Mouse (Mus musculus): ENCODE measurements around the gene Nol10.
"Not testable (repeated sequence)": the region's sequence is repeated elsewhere in the genome, so short reads cannot be mapped to it uniquely, and the experiment has no call there.

Gene Nol10

DNA sequence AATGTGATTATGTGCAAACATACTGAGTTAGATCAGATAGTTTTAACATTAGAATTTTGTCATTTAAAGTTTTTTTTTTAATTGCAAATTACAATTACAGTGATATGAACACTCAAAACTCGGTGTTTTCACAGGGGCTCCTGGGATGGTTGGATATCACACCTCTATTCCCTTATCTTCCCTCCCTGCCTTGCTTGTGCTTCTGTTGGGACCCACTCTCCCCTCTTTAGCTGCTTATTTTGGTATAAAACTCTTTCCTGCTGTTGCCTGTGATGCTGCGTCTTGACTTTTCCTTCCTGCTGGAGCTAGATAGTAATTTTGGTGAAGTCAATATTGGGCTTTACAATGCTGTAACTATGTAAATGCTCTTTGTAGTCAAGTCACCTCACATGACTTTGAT is 63.0 kb downstream of the Nol10 start:
- no peak for DNase-seq (ENCODE audit: low spot score)

DNA sequence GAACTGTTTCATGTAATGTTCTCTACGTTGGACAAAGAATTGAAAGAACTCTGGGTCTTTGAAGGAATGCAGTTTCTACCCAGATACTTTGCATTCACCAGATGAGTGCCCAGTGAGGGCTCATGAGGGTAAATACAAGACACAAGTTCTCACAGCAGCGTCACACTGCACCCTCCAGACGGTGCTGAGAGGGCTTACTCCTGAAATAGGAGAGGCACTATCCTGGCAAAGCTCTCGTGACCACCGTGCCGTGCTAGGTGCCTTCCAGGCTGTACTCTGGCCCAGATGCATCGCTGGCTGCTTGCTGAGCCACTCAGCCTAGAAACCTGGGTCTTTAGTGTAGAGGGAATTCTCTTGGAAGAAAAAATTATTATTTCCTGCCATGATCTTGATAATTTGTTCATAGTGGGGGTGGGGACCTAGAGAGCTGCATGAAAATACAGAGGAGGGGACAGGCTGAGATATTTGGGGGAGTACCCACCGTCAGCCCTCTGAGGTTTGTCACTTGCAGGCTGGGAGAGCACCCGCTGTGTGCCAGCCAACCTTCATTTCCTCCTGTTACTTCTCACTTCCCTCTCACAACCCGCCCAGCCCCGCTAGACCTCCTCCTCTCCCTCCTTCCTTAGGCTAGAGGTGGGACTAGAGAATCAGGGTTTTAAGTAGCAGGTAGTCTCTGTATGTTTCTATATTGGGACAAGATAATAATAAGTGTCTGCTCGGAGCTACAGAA is 63.7 kb downstream of the Nol10 start:
- no peak for DNase-seq (ENCODE audit: low spot score)

DNA sequence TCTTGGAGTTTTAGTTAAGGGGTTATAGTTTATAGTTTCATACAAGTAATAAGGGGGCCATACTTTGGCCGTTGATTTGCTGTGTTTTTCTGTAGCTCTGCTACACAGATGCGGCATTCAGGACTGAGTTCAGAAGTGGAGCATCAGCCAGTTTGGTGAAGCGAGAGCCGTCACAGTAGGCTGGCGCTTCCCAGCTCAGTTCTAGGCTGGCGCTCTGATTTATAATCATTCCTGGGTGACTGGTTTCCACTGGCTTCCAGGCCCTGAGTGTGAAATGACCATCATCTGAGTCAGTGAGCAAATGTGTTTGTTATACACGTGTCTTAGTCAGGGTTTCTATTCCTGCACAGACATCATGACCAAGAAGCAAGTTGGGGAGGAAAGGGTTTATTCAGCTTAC is 66.5 kb downstream of the Nol10 start:
- no peak for DNase-seq (ENCODE audit: low spot score)

DNA sequence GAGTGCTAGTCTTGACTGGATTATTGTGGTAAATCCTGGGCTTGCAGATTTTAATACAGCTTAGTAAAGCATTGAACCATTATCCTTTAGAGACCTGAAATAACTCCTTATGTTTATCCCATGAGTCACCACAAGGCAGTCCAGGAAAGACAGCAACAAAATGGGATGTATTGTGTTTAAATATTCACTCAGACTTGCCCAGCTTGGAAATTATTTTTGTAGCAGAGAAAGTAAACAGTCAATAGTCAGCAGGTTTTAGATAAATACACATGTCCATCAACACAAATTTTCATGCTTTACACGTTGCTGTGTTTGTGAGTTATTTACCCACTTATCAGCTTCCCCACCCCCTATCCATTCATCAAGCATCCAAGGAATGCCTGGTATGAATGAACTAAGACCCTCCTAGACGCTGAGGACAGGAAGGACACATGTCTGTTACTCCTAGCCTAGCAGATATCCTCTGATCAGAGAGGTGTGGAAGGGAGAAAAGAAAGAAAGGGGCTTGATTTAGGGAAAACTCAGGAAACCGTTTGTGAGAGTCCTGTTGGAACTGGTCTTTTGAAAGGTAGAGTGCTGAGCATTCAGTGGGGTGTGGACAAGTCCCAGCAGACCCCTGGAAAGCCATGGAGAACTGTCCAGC is 72.0 kb downstream of the Nol10 start:
- DNase-seq (ENCODE audit: low spot score): no peak

DNA sequence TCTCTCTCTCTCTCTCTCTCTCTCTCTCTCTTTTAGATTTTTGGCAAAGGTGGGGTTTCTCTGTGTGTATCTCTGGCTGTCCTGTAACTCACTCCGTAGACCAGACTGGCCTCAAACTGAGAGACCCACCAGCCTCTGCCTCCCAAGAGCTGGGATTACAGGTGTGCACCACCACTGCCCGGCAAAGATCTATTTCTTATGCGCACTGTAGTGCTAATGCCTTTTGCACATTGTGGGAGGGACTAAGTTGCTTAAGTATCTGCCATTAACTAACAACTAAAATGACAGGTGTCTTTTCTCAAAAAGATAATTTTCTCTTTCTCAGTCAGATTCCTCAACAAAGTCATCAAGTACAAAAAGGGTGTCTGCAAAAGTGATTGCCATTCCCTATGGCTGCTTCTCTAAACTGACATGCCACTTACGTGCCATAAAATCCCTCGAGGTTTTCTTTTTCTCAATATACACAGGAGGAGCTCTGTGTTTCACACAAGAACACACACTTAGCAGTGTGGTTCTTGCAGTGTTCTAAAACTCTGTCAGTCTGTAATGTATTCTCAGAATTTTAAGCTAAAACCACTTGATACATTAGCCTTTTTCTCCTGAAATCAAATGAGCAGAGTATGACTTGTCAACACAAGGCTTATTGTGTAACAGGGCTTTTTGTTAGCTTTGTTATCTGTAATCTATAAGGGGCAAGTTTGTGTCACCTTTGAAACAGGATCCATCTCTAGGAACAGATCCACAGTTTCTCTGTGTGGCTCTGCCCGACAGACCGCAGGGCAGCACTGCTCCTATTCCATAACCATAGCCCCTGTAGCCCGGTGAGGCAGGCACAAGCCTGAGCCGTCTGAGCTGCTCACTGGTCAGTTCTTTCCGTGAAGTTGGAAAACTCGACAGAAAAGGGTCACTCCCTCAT is 77.3 kb downstream of the Nol10 start:
- DNase-seq (ENCODE audit: low spot score): no peak

DNA sequence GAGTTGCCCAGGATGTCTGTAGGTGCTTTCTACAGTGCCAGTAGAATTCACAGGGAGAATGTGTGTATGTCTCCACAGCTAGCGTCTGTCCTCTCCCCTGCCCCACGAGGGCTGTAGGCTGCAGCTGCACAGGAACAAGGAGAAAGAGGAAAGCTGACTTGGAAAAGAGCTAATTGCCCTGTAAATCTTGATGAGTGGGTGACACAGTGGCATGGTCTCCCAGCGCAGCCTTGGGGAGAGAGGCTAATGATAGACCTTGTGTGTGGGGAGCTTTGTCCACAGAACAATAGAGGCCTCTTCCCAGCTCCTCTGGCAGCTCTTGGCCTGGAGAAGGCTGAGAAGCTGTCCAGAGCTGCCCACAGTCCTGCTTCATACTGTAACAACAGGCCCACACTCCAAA is 78.5 kb downstream of the Nol10 start:
- DNase-seq (ENCODE audit: low spot score): no peak

DNA sequence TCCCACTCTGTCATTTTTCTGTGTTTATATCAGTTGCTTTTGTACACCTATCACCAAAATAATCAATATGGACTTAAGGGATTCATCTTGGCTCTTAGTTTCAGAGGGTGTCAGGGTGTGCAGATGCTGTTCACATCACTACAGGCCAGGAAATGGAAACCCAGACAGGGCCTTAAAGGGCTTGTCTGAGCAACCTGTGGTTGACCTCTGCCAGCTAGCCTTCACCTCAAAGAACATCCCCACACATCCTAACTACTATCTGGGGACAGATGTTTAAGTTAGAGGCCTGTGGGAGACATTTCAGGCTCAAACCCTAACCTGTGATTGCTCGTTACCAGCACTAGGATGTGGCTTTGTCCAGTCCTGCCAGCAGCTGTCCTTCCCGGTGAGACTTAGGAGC is 82.3 kb downstream of the Nol10 start:
- DNase-seq (ENCODE audit: low spot score): no peak

DNA sequence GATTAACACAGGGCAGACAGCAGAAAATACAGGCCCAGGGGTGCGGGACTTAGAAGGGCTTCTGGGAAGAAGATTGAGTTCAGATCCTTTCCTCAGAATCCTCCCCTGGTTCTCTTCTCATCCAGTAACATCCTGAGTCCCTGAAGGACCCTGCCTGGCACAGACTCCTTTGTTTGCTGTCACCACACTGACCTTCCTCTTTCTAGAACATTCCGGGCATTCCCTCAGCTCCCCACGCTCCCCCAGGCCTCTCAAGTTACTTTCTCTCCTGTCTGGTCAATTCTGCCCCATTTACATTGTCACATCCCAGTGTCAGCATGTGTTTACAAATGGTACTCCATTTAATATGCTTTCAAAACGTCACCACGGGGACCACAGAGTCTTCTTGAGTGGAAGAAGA is 82.9 kb downstream of the Nol10 start:
- DNase-seq (ENCODE audit: low spot score): no peak

DNA sequence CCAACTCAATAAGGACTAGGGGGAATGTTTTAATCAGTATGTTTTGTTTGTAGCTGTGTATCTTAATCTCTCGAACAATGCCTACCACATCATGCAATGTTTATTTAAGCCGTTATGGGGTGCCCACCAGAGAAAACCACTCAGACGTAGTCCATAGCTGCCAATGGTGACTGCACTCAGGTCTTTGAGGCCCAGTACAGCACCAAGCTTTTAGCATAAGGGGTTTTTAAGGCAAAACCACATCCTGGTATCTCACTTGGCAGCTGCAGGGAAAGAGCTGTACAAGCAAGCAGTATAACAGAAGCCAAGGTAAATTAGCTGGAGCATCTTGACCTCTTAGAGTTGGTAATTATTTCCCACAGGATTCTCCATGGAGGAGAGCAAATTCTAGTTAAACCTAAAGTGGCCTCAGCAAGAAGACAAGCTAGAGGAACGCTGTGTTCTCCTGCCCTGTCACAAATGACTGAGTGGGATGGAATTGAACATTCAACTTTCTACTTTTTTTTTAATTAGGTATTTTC is 83.6 kb downstream of the Nol10 start:
- no peak for DNase-seq (ENCODE audit: low spot score)

DNA sequence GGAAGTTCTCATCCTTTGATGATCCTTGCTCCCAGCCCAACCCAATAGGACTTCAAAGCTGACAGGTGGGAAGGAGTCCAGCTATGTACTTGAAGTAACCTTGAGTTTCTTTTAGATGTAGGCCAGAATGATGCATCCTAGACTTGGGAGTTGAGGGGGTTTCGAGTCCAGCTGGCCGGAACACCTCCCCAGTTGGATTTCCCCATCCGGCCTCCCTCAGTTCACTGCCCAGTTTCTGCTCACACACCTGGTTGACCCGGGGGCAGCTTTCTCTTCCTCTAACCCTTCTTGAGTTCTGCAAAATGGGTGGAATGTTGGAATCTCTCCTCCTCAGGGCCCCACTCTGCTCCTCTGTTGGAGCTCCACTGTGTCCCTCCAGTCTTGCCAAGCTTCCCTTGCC is 85.5 kb downstream of the Nol10 start:
- no peak for DNase-seq (ENCODE audit: low spot score)

DNA sequence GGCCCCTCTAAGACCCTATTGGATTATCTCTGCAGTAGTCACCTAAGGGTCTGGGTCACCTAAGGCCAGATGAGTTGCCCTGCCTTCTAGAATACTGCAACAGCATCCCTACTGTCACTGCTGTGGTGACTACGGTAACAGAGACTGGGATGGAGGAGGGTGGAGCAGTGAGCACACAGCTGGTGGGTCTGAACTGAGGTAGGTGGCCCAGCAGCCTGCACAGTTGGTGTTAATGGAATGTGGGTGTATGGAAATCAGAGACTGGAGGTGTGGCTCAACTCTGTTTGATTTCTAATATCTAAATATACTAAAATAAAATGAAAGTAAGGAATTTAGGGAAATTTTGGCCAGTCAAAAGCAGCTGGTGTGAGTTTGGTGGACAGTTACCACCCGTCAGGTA is 88.2 kb downstream of the Nol10 start:
- no peak for DNase-seq (ENCODE audit: low spot score)

DNA sequence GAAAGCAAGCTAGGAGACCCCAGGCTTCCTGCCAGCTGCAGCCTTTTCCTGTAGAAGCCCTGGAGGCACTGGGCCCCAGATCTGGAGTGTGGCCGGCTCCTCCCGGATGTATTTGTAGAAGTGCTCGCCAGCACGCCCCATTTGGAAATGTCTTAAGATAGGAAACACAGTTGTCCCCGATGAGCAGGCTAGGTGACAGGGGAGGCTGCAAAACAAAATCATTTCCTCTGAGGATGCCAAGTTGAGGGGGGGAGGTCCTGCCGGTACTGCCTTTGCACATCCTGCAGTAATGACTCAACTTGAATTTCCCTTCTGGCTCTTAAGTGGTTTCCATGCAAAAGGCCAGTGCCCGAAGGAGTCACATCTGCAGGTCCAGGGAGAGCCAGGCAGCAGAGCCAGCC is 92.0 kb downstream of the Nol10 start:
- DNase-seq (ENCODE audit: low spot score): peak; percentile 22

DNA sequence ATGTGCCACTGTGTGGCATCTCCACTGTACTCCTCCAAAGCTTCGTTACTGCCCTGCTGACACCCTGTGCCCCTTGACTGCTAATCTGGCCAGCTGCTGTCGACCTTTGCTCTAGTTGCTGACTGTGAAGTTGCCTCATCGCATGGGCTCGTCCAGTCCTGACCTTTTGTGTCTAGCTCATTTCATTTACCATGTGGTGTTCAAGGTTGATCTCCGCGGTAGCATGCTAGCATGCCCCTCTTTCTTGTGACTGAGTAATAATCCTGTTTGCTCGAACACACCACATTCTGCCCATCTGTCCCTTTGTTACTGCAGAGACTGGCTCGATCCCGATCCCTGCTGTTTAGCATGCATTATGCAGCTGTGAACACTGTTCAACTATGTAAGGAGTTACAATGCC is 93.2 kb downstream of the Nol10 start:
- DNase-seq (ENCODE audit: low spot score): peak; percentile 47

DNA sequence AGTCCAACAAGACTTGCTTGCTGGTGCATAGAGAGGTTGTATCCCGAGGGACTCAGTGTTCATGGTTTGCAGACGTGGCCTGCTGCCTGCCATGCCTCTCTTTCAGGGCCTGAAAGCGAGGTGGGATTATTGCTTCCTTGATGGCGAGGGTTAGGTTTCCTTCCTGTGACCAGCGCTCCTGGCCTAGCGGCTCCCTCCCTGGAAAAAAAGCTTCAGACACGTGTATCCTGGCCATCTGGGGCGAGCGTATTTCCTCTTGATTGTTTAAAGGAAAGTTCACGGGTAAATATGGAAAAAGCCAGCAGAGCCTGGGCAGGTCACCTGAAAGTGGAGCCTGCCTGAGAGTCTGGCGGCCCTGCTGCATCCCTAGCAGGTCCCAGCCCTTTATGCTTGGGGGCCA is 96.1 kb downstream of the Nol10 start:
- no peak for DNase-seq (ENCODE audit: low spot score)

DNA sequence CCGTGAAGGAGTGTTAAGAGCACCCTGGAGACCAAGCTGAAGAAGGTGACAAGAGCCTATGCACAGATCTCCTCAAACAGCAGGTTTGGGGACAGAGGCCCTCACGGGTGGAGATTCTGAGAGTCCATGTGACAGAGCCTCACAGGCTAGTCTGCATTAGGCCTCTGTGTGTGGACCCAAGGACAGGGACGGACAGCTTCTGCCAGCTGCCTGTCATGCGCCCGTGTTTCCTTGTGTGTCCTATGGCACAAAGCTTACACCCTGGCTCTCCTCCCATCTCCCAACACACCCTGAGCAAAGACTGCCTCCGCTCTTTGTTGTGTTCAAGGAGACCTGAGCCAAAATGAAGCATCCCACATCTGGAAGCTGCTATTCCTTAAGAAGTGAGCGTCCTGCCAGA is 97.0 kb downstream of the Nol10 start:
- no peak for DNase-seq (ENCODE audit: low spot score)

DNA sequence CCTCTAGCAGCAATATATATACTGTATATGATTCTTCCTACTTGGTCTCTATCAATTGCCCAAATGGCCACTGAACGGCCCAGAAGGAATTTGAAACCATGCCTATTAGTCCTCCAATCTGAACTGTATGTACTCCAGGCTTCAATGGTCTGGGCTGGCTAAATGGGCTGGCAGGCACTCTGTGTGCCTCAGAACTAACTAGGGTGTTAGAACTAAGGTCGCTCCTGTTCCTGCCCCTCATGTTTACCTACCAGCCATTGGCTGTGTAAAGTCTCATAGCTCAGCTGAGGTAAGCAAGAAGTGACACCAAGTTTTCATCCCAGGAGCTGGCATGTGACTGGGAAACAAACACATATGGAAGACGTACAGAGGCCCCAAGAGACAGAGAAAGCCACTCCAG is 100.5 kb downstream of the Nol10 start:
- no peak for DNase-seq (ENCODE audit: low spot score)

DNA sequence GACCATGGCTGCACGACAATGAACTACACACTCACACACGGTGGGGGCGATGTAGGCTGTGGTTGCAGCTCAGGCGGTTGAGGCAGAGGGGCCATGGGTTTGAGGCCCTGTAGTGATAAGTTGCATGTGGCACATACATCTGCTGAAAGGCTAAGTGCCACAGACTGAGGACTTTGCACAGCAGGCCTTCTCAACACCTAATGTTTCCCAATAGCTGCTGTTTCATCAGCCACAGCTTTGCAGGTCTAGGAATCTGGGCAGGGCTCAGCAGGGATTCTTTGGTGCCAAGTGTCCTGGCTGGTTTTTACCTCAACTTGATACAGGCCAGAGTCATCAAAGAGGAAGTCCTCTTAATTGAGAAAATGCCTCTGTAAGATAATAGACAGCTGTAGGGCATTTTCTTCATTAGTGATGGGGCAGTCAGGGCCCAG is 101.4 kb downstream of the Nol10 start:
- peak; percentile 18 for DNase-seq (ENCODE audit: low spot score)

DNA sequence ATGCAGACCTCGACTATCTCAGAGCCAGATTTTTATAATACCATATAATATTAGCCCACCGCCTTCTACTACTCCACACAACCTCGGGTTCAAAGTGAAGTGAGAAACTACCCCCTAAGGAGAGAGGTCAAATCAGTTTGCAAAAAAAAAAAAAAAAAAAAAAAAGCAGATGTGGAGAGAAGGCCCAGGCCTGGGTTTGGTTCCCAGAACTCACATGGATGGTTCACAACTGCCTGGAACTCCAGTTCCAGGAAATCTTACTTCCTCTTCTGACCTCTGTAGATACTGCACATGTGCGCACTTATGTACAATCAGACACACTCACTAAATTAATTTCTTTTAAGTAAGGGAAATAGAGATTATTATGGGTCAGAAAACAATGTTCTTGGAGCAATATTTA is 102.2 kb downstream of the Nol10 start:
- DNase-seq (ENCODE audit: low spot score): no peak

DNA sequence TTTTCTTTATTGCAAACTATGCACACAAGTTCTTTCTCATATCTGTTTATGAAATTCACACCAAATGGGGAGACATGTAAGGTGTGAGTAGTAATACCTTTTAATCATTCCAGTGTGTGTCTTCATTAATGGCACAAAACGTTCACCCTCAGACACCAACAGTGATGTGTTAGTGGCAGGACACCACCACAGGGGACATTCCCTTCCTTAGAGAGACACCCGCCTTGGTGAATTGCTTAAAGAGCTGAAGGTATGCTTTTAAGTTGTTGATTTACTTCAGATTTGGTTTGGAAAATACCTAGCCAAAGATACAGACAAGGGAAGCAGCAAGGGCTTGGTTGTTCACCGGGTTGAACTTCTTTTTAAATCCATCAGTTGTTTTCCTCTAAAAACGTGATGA is 102.7 kb downstream of the Nol10 start:
- no peak for DNase-seq (ENCODE audit: low spot score)

DNA sequence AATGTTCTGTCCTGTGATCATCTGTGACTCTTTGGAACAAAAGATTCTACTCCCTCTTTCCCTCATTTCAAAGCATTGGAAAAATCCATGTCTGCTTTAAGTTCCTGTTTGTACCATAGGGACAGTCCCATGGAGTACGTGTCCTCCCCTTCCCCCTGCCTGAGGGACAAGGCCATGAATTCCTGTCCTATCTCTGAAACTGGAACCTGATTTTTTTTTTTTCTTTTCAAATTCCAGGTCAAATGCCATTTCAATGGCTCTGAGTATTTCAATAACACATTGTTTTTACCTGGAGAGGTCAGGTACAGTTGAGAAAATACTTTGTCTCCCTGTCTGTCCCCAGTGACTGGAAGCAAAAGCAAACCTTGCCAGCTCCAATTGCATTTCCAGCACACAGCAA is 104.0 kb downstream of the Nol10 start:
- no peak for DNase-seq (ENCODE audit: low spot score)

DNA sequence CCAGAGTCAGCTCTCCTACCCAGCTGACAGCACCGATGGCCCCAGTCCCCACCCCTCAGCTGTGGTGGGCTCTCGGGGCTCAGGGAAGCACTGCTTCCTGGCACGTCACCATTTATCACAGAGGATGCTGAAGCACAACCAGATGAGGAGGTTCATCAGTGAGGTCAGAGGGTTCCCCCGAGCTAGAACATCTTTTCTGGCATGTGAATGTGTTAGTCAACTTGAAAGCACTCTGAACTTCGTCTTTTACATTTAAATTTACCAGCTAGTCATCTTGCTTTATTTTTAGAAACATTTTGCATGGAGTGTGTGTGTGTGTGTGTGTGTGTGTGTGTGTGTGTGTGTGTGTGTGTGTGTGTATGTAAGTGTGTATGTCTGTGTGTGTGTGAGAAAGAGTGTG is 105.7 kb downstream of the Nol10 start:
- DNase-seq (ENCODE audit: low spot score): no peak

DNA sequence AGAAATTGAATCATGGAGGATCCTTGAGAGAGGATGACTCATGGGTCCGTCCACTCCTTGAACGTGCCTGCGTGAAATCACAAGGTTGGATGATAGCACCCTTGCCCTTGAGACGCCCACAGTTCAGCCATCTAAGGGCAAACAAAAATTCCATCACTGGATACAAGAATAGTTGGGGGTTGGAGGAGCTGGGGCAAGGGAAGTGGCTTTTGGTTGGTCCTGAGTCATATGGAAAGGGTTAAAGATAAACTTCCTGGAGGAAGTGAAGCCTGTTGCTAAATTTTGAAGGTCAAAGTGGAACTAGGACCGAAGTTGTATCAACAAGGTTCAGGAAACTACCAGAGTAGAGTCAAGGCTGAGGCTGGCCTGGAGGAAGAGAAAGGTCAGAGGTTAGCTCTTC is 106.8 kb downstream of the Nol10 start:
- DNase-seq (ENCODE audit: low spot score): no peak

DNA sequence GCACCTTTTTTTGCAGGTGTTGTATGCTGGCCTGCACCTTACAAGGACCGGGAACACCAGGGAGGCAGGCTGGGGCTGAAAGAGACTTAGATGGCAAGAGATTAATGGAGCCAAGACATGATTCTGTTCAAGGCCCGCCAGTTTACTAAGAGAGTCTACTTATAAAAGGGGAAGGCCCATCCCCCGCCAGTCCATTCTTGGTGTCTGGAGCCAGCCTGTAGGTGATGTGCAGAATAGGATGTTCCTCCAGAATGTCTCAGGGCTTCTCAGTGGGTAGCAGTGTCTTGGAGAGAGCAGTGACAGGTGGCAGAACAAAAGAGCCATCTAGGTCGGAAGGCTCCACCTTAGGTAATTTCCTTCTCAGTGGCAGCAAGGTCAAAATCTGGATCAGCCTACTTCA is 111.0 kb downstream of the Nol10 start:
- DNase-seq (ENCODE audit: low spot score): not testable (repeated sequence)

Measured in adipocyte (in vitro differentiated cells).